Mouse (Mus musculus) liver, embryonic 11.5 days (tissue): ENCODE results near the gene Grb2. TPM values are rescaled to one million over a fixed set of nuclear protein-coding genes. Genes with fewer than 3 reads are reported as not detected.
A peak's percentile ranks its signal among the peaks of the same experiment; 100 is the strongest.

Source experiments
- ATAC-seq: fragments of 200-750 bp; cut with Nextera tagmentation; replicated peaks from 2 replicates; pipeline ENCODE4 v1.8.0; 2017; ENCODE audit warnings: moderate number of reproducible peaks, mild to moderate bottlenecking, moderate TSS enrichment, moderate library complexity; ENCODE audit not compliant: low FRiP score
- DNase-seq: peaks from one replicate; pipeline ENCODE4 v3.0.0-alpha.2; 2017; ENCODE audit warnings: low spot score
- H3K27ac ChIP-seq: fragments of 300-500 bp; sonication (generic); 2 replicates; pipeline ENCODE4 v1.5.1; 2014; ENCODE audit warnings: mild to moderate bottlenecking, low read depth, low read length, control low read depth
- H3K27me3 ChIP-seq: fragments of 300-500 bp; sonication (generic); replicated peaks from 2 replicates; pipeline ENCODE4 v1.6.1; 2014; ENCODE audit warnings: low read length, mixed read lengths; ENCODE audit not compliant: control insufficient read depth, insufficient read depth
- H3K36me3 ChIP-seq: fragments of 300-500 bp; sonication (generic); 2 replicates; pipeline ENCODE4 v1.6.1; 2014; ENCODE audit warnings: mild to moderate bottlenecking, low read length, moderate library complexity, mixed read lengths; ENCODE audit not compliant: control insufficient read depth, insufficient read depth
- H3K4me1 ChIP-seq: fragments of 300-500 bp; sonication (generic); replicated peaks from 2 replicates; pipeline ENCODE4 v1.6.1; 2014; ENCODE audit warnings: low read length, mixed read lengths; ENCODE audit not compliant: control insufficient read depth, insufficient read depth
- H3K4me2 ChIP-seq: fragments of 300-500 bp; sonication (generic); 2 replicates; pipeline ENCODE4 v1.6.1; 2014; ENCODE audit warnings: mild to moderate bottlenecking, control low read depth, moderate library complexity
- H3K4me3 ChIP-seq: fragments of 300-500 bp; sonication (generic); 2 replicates; pipeline ENCODE4 v1.5.1; 2014; ENCODE audit warnings: low read depth, low read length, control low read depth
- H3K9ac ChIP-seq: fragments of 300-500 bp; sonication (generic); 2 replicates; pipeline ENCODE4 v1.6.1; 2014; ENCODE audit warnings: low read depth, low read length, control low read depth
- H3K9me3 ChIP-seq: fragments of 300-500 bp; sonication (generic); 2 replicates; pipeline ENCODE4 v1.6.1; 2016; ENCODE audit warnings: low read length, inconsistent platforms, mixed read lengths; ENCODE audit not compliant: control insufficient read depth
- WGBS: fragments of 180-500 bp; shearing (Covaris S2); extraction: QIAGEN DNeasy Blood & Tissue Kit; methylation state at CpG from one replicate; pipeline ENCODE4 v1.1.7; 2014; 5-methylcytosine and 5-hydroxymethylcytosine counted together
- polyA plus RNA-seq: library from polyadenylated mRNA; unstranded; fragments of >200 nt; fragmentation: Nextera tagmentation; extraction: Ambion mirVana; gene quantifications from 2 replicates; pipeline ENCODE4 v1.2.1, GENCODE M21; 2014

Grb2 gene
- polyA plus RNA-seq, 1 experiment from 2014 or later, result 52.8 TPM

- Histone ChIP-seq H3K9me3 (no peaks in the 10 kb centered on the region), H3K9ac (no peak overlapping the region), H3K4me3 (no peak overlapping the region), H3K27ac (no peak overlapping the region), H3K4me2 (peak overlapping the region; percentile 31), H3K36me3 (peaks cover 13% of the 10 kb centered on the region), H3K4me1 (peaks cover 15% of the 10 kb centered on the region; the same call in 1 of the 2 replicates), H3K27me3 (no peaks in the 10 kb centered on the region)
- ATAC-seq (no peak), DNase-seq (no peak)
- 62% methylated on average over 6 of the region's 6 CpGs for WGBS
Observed at GRCm38 (mm10) chr11:115686369-115686768, 22.0 kb downstream of the Grb2 start.

GRCm38 (mm10) chr11:115685954-115686353 is 22.4 kb downstream of the Grb2 start:
- peaks cover 14% of the 10 kb centered on the region for H3K36me3 ChIP-seq
- H3K4me1 ChIP-seq, result peaks cover 15% of the 10 kb centered on the region; the same call in 1 of the 2 replicates
- H3K9me3 ChIP-seq, result no peaks in the 10 kb centered on the region
- 82% methylated on average over 7 of the region's 7 CpGs for WGBS
- H3K4me2 ChIP-seq, result no peak overlapping the region
- no peak overlapping the region for H3K9ac ChIP-seq
- no peak overlapping the region for H3K4me3 ChIP-seq
- no peak for ATAC-seq
- no peak overlapping the region for H3K27ac ChIP-seq
- no peak for DNase-seq
- no peaks in the 10 kb centered on the region for H3K27me3 ChIP-seq

GRCm38 (mm10) chr11:115684877-115685276 is 23.5 kb downstream of the Grb2 start:
- no peaks in the 10 kb centered on the region for H3K27me3 ChIP-seq
- no peak for DNase-seq
- WGBS, result 96% methylated on average over 6 of the region's 6 CpGs
- H3K4me2 ChIP-seq, result no peak overlapping the region
- H3K9ac ChIP-seq, result no peak overlapping the region
- peaks cover 15% of the 10 kb centered on the region; the same call in 1 of the 2 replicates for H3K4me1 ChIP-seq
- no peaks in the 10 kb centered on the region for H3K9me3 ChIP-seq
- no peak overlapping the region for H3K27ac ChIP-seq
- H3K4me3 ChIP-seq, result no peak overlapping the region
- peaks cover 15% of the 10 kb centered on the region for H3K36me3 ChIP-seq
- no peak for ATAC-seq

- no peak overlapping the region for H3K4me3 ChIP-seq
- 88% methylated on average over 5 of the region's 5 CpGs for WGBS
- no peak for DNase-seq
- H3K27me3 ChIP-seq, result no peaks in the 10 kb centered on the region
- no peaks in the 10 kb centered on the region for H3K9me3 ChIP-seq
- no peak overlapping the region for H3K27ac ChIP-seq
- peaks cover 17% of the 10 kb centered on the region for H3K36me3 ChIP-seq
- H3K9ac ChIP-seq, result no peak overlapping the region
- H3K4me2 ChIP-seq, result no peak overlapping the region
- no peak for ATAC-seq
- peaks cover 15% of the 10 kb centered on the region for H3K4me1 ChIP-seq
Observed at GRCm38 (mm10) chr11:115683326-115683725, 25.1 kb downstream of the Grb2 start.

- H3K27me3 ChIP-seq, result no peaks in the 10 kb centered on the region
- no peak overlapping the region for H3K4me3 ChIP-seq
- WGBS, result 91% methylated on average over 3 of the region's 3 CpGs
- DNase-seq (no peak), ATAC-seq (no peak)
- no peak overlapping the region for H3K27ac ChIP-seq
- H3K4me1 ChIP-seq, result peaks cover 15% of the 10 kb centered on the region
- H3K36me3 ChIP-seq, result peaks cover 17% of the 10 kb centered on the region
- H3K9me3 ChIP-seq, result no peaks in the 10 kb centered on the region
- no peak overlapping the region for H3K9ac ChIP-seq
- no peak overlapping the region for H3K4me2 ChIP-seq
Observed at GRCm38 (mm10) chr11:115682411-115682810, 26.0 kb downstream of the Grb2 start.

- WGBS, result 87% methylated on average over 9 of the region's 9 CpGs
- DNase-seq (no peak), ATAC-seq (no peak)
- Histone ChIP-seq H3K36me3 (peaks cover 17% of the 10 kb centered on the region), H3K4me2 (no peak overlapping the region), H3K27me3 (no peaks in the 10 kb centered on the region), H3K27ac (no peak overlapping the region), H3K9ac (no peak overlapping the region), H3K4me3 (no peak overlapping the region), H3K4me1 (peaks cover 6% of the 10 kb centered on the region), H3K9me3 (no peaks in the 10 kb centered on the region)
Observed at GRCm38 (mm10) chr11:115679554-115680238, 28.7 kb downstream of the Grb2 start.

GRCm38 (mm10) chr11:115678861-115679260 is 29.5 kb downstream of the Grb2 start:
- WGBS, result 96% methylated on average over 6 of the region's 6 CpGs
- Histone ChIP-seq H3K27me3 (no peaks in the 10 kb centered on the region), H3K9me3 (no peaks in the 10 kb centered on the region), H3K36me3 (peaks cover 17% of the 10 kb centered on the region), H3K4me3 (no peak overlapping the region), H3K4me2 (no peak overlapping the region), H3K4me1 (peaks cover 14% of the 10 kb centered on the region), H3K9ac (no peak overlapping the region), H3K27ac (no peak overlapping the region)
- DNase-seq (no peak), ATAC-seq (no peak)

- ATAC-seq (no peak), DNase-seq (no peak)
- peaks cover 21% of the 10 kb centered on the region for H3K4me1 ChIP-seq
- H3K9ac ChIP-seq, result no peak overlapping the region
- no peak overlapping the region for H3K27ac ChIP-seq
- H3K27me3 ChIP-seq, result no peaks in the 10 kb centered on the region
- H3K4me2 ChIP-seq, result no peak overlapping the region
- no peak overlapping the region for H3K4me3 ChIP-seq
- WGBS, result 84% methylated on average over 3 of the region's 3 CpGs
- H3K9me3 ChIP-seq, result no peaks in the 10 kb centered on the region
- peaks cover 11% of the 10 kb centered on the region for H3K36me3 ChIP-seq
Observed at GRCm38 (mm10) chr11:115677511-115677910, 30.9 kb downstream of the Grb2 start.

GRCm38 (mm10) chr11:115676738-115677137 is 31.7 kb downstream of the Grb2 start:
- 77% methylated on average over 8 of the region's 8 CpGs for WGBS
- Histone ChIP-seq H3K36me3 (peaks cover 9% of the 10 kb centered on the region), H3K9me3 (no peaks in the 10 kb centered on the region), H3K9ac (no peak overlapping the region), H3K27me3 (no peaks in the 10 kb centered on the region), H3K4me2 (no peak overlapping the region), H3K4me3 (no peak overlapping the region), H3K27ac (no peak overlapping the region), H3K4me1 (peaks cover 23% of the 10 kb centered on the region)
- ATAC-seq (no peak), DNase-seq (no peak)
